Mouse (Mus musculus): ENCODE measurements around the gene Plekha6.

The Plekha6 gene

GRCm38 (mm10) chr1:133182706-133183095 lies 18.7 kb downstream of the Plekha6 start:
- DNase-seq (ENCODE audit: low read depth), result no peak

GRCm38 (mm10) chr1:133183141-133183925 lies 19.3 kb downstream of the Plekha6 start:
- no peak for DNase-seq (ENCODE audit: low read depth)

GRCm38 (mm10) chr1:133187948-133188680 lies 24.1 kb downstream of the Plekha6 start:
- no peak for DNase-seq (ENCODE audit: low read depth)

- DNase-seq (ENCODE audit: low read depth), result no peak
Measured at GRCm38 (mm10) chr1:133188719-133189118, 24.7 kb downstream of the Plekha6 start.

- DNase-seq (ENCODE audit: low read depth), result no peak
Measured at GRCm38 (mm10) chr1:133189471-133189870, 25.5 kb downstream of the Plekha6 start.

GRCm38 (mm10) chr1:133190550-133190949 lies 26.5 kb downstream of the Plekha6 start:
- DNase-seq (ENCODE audit: low read depth), result no peak

GRCm38 (mm10) chr1:133196181-133196580 lies 32.2 kb downstream of the Plekha6 start:
- no peak for DNase-seq (ENCODE audit: low read depth)

GRCm38 (mm10) chr1:133197266-133197665 lies 33.3 kb downstream of the Plekha6 start:
- DNase-seq (ENCODE audit: low read depth), result no peak

- no peak for DNase-seq (ENCODE audit: low read depth)
Measured at GRCm38 (mm10) chr1:133199706-133200105, 35.7 kb downstream of the Plekha6 start.

- no peak for DNase-seq (ENCODE audit: low read depth)
Measured at GRCm38 (mm10) chr1:133201499-133201898, 37.5 kb downstream of the Plekha6 start.

- no peak for DNase-seq (ENCODE audit: low read depth)
Measured at GRCm38 (mm10) chr1:133203701-133204100, 39.7 kb downstream of the Plekha6 start.

GRCm38 (mm10) chr1:133204341-133204849 lies 40.4 kb downstream of the Plekha6 start:
- no peak for DNase-seq (ENCODE audit: low read depth)

- no peak for DNase-seq (ENCODE audit: low read depth)
Measured at GRCm38 (mm10) chr1:133204985-133205384, 41.0 kb downstream of the Plekha6 start.

GRCm38 (mm10) chr1:133208086-133208815 lies 44.2 kb downstream of the Plekha6 start:
- no peak for DNase-seq (ENCODE audit: low read depth)

GRCm38 (mm10) chr1:133209036-133209435 lies 45.0 kb downstream of the Plekha6 start:
- no peak for DNase-seq (ENCODE audit: low read depth)

GRCm38 (mm10) chr1:133209482-133209881 lies 45.5 kb downstream of the Plekha6 start:
- no peak for DNase-seq (ENCODE audit: low read depth)

- DNase-seq (ENCODE audit: low read depth), result no peak
Measured at GRCm38 (mm10) chr1:133209901-133210516, 46.0 kb downstream of the Plekha6 start.

GRCm38 (mm10) chr1:133210766-133211165 lies 46.8 kb downstream of the Plekha6 start:
- no peak for DNase-seq (ENCODE audit: low read depth)

GRCm38 (mm10) chr1:133212273-133212672 lies 48.3 kb downstream of the Plekha6 start:
- no peak for DNase-seq (ENCODE audit: low read depth)

- no peak for DNase-seq (ENCODE audit: low read depth)
Measured at GRCm38 (mm10) chr1:133213098-133213497, 49.1 kb downstream of the Plekha6 start.

- DNase-seq (ENCODE audit: low read depth), result no peak
Measured at GRCm38 (mm10) chr1:133213901-133214300, 49.9 kb downstream of the Plekha6 start.

All from c-Kit-positive CD71-positive TER-119-negative erythroid progenitor cells, embryonic 14.5 days (primary cell).